Mouse (Mus musculus) testis, adult 2 months (tissue): ENCODE data around the gene Anxa5.

Experiments
- CTCF ChIP-seq: fragments of 200-500 bp; IDR thresholded peaks from 2 replicates; pipeline ENCODE4 v1.5.1; 2012; ENCODE audit warnings: low read depth, mild to moderate bottlenecking, inconsistent platforms, low read length, moderate library complexity; ENCODE audit not compliant: control insufficient read depth, insufficient read depth, insufficient replicate concordance
- POLR2A ChIP-seq: fragments of 200-500 bp; IDR thresholded peaks from 2 replicates; pipeline ENCODE4 v1.6.1; 2012; ENCODE audit warnings: low read depth, mild to moderate bottlenecking, inconsistent platforms, low read length, moderate library complexity; ENCODE audit not compliant: control insufficient read depth

DNA sequence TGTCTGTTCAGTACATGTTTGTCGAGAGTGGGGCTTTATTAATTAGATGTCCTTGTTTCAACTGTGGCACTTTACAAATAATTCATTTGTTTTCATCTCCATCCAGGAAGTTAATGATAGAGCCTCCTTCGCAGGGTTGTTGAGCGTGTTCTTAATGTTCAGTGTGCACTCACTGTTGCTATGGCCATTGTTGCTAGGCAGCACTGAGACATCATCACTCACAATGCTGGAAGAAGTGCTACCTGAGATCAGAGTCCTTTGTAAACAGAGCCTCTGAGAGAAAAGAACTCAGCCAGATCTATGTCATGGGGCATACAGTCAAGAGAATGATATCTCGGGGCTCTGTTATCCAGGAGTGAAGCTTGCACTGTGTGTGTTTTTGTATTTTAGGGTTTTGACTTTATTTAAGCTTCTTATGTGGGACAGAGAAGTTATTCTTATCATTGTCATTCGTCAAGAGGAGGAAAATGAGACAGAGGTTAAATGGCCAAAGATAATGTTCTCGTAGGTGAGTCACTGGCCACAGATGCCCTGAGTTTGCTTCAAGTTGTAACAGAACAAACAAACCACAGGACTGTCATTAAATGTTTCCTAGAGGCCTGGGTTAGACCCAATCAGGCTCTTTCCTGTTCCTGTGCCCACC, 18.1 kb upstream of the Anxa5 start:
- no peak for TF ChIP-seq CTCF
- TF ChIP-seq POLR2A, result no peak
